Mouse (Mus musculus) kidney, embryonic 16.5 days (tissue): ENCODE data around the gene Olfr1423. TPM values are rescaled to one million over a fixed set of nuclear protein-coding genes. Genes with fewer than 3 reads are reported as not detected.

Source experiments
- ATAC-seq: fragments of 200-750 bp; cut with Nextera tagmentation; 2 replicates; pipeline ENCODE4 v1.8.0; 2017; ENCODE audit warnings: moderate TSS enrichment; ENCODE audit not compliant: low FRiP score, low TSS enrichment
- H3K27ac ChIP-seq: fragments of 300-500 bp; sonication (generic); 2 replicates; pipeline ENCODE4 v1.5.1; 2014; ENCODE audit warnings: low read length
- H3K27me3 ChIP-seq: fragments of 300-500 bp; sonication (generic); 2 replicates; pipeline ENCODE4 v1.6.1; 2014; ENCODE audit warnings: low read length, control low read depth, mixed read lengths; ENCODE audit not compliant: insufficient read depth
- H3K36me3 ChIP-seq: fragments of 300-500 bp; sonication (generic); 2 replicates; pipeline ENCODE4 v1.6.1; 2014; ENCODE audit warnings: low read length, control low read depth, mixed read lengths; ENCODE audit not compliant: insufficient read depth
- H3K4me1 ChIP-seq: fragments of 300-500 bp; sonication (generic); 2 replicates; pipeline ENCODE4 v1.6.1; 2014; ENCODE audit warnings: low read length, control low read depth, mixed read lengths; ENCODE audit not compliant: insufficient read depth
- H3K4me2 ChIP-seq: fragments of 300-500 bp; sonication (generic); replicated peaks from 2 replicates; pipeline ENCODE4 v1.6.1; 2014; ENCODE audit warnings: low read depth, low read length
- H3K4me3 ChIP-seq: fragments of 300-500 bp; sonication (generic); 2 replicates; pipeline ENCODE4 v1.5.1; 2014; ENCODE audit warnings: mild to moderate bottlenecking, low read length
- H3K9ac ChIP-seq: fragments of 300-500 bp; sonication (generic); replicated peaks from 2 replicates; pipeline ENCODE4 v1.6.1; 2014; ENCODE audit warnings: low read length
- H3K9me3 ChIP-seq: fragments of 300-500 bp; sonication (generic); 2 replicates; pipeline ENCODE4 v1.6.1; 2016; ENCODE audit warnings: low read length, control low read depth
- WGBS: fragments of 180-500 bp; shearing (Covaris S2); extraction: QIAGEN DNeasy Blood & Tissue Kit; methylation state at CpG from one replicate; pipeline ENCODE4 v1.1.7; 2014; 5-methylcytosine and 5-hydroxymethylcytosine counted together
- polyA plus RNA-seq: library from polyadenylated mRNA; unstranded; fragments of >200 nt; fragmentation: Nextera tagmentation; extraction: Ambion mirVana; gene quantifications from 2 replicates; pipeline ENCODE4 v1.2.1, GENCODE M21; 2015

Olfr1423 gene
- polyA plus RNA-seq, 1 experiment from 2014 or later = not detected

- 22% methylated on average over 17 of the region's 17 CpGs for WGBS
- Histone ChIP-seq H3K9me3 (no peaks in the 10 kb centered on the region), H3K4me3 (no peak overlapping the region), H3K4me1 (peaks cover 15% of the 10 kb centered on the region), H3K36me3 (no peaks in the 10 kb centered on the region), H3K27me3 (no peaks in the 10 kb centered on the region), H3K4me2 (0 out of 2 replicates have a peak overlapping the region, but pooled peaks have one; percentile 22), H3K9ac (no peak overlapping the region), H3K27ac (no peak overlapping the region)
- no peak for ATAC-seq
Measured at GRCm38 (mm10) chr19:12008410-12009380, 32.4 kb downstream of the Olfr1423 start.

DNA sequence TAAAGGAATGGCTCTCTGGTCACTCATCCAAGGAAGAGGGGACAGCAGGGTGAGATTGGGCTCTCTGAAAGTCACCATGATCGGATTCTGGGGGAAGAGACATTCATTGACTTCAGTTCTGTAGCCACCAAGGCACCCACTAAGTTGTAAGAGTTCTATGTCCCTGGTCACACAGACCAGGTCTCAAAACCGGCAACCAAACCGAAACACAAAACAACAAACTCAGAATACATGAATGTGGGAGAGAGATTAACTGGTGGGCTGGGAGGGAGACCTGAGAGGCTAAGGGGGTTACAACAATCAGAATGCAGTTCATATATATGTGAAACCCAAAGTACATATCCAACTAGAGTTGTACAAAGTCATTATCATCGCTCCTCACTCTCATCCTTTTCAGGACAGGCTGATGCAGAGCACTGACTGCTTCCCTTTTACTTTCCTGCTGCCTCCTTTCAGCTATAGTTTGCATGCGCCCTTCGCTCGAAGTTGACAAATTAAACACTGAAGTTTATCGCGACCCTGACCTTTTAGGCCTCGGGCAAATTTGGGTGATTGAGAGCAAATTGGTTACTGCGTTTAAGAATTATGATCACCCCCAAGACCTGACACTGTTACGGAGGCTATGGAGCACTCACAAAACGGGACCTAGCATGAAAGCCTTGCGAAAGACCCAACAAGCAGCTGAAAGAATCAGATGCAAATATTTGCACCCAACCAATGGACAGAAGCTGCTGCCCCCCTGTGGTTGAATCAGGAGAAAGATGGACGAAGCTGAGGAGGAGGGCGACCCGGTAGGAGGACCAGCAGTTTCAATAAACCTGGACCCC, 33.8 kb downstream of the Olfr1423 start:
- no peak for ATAC-seq

GRCm38 (mm10) chr19:12006361-12006947, 34.7 kb downstream of the Olfr1423 start:
- H3K4me1 ChIP-seq = peaks cover 19% of the 10 kb centered on the region
- H3K27ac ChIP-seq = peak overlapping the region; percentile 7; the same call in 1 of the 2 replicates
- no peaks in the 10 kb centered on the region for H3K27me3 ChIP-seq
- no peaks in the 10 kb centered on the region for H3K36me3 ChIP-seq
- peak overlapping the region; percentile 77 for H3K4me3 ChIP-seq
- no peak for ATAC-seq
- WGBS = 3% methylated on average over 17 of the region's 17 CpGs
- peak overlapping the region; percentile 72 for H3K4me2 ChIP-seq
- H3K9me3 ChIP-seq = no peaks in the 10 kb centered on the region
- H3K9ac ChIP-seq = peak overlapping the region; percentile 67

More for the DNA sequence above, 33.8 kb downstream of the Olfr1423 start:
- Histone ChIP-seq H3K4me1 (peaks cover 16% of the 10 kb centered on the region), H3K9ac (0 out of 2 replicates have a peak overlapping the region, but pooled peaks have one; percentile 28), H3K27me3 (no peaks in the 10 kb centered on the region), H3K4me3 (peak overlapping the region; percentile 77), H3K36me3 (no peaks in the 10 kb centered on the region), H3K4me2 (peak overlapping the region; percentile 72), H3K27ac (no peak overlapping the region), H3K9me3 (no peaks in the 10 kb centered on the region)
- WGBS = 10% methylated on average over 17 of the region's 17 CpGs

GRCm38 (mm10) chr19:12005376-12006360, 35.4 kb downstream of the Olfr1423 start:
- under 1% methylated on average over 41 of the region's 41 CpGs for WGBS

GRCm38 (mm10) chr19:12004216-12005008, 36.7 kb downstream of the Olfr1423 start:
- Histone ChIP-seq H3K9me3 (no peaks in the 10 kb centered on the region), H3K4me2 (peak overlapping the region; percentile 72), H3K9ac (no peak overlapping the region), H3K4me1 (peaks cover 19% of the 10 kb centered on the region), H3K27ac (no peak overlapping the region), H3K4me3 (peak overlapping the region; percentile 77), H3K36me3 (no peaks in the 10 kb centered on the region), H3K27me3 (no peaks in the 10 kb centered on the region)
- WGBS = 59% methylated on average over 9 of the region's 9 CpGs
- ATAC-seq = no peak

More at GRCm38 (mm10) chr19:12005376-12006360, 35.4 kb downstream of the Olfr1423 start:
- Histone ChIP-seq H3K4me3 (peak overlapping the region; percentile 77), H3K9ac (peak overlapping the region; percentile 67), H3K4me2 (peak overlapping the region; percentile 72), H3K9me3 (no peaks in the 10 kb centered on the region), H3K27ac (peak overlapping the region; percentile 80), H3K36me3 (no peaks in the 10 kb centered on the region), H3K27me3 (no peaks in the 10 kb centered on the region), H3K4me1 (peaks cover 19% of the 10 kb centered on the region)
- peak; percentile 71 for ATAC-seq

DNA sequence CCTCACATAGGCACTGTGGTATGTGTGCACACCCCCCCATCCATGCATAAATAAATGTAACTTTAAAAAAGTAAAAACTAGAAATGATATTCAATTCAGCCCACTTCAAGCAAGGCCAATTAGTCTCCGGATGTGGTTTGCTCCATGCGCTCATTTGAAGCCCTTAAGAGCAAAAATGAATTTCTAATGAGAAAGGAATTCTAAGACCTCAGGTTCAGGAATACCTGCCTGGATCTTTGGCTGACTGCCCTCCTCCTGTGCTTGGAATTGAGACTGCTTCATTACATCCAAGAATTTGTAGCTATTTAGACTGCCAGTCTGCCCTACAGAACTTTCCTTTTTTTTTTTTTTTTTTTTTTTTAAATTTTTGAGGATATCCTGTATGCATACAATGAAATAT, 37.5 kb downstream of the Olfr1423 start:
- H3K9me3 ChIP-seq = no peaks in the 10 kb centered on the region
- no peak for ATAC-seq
- no peak overlapping the region for H3K4me3 ChIP-seq
- H3K36me3 ChIP-seq = no peaks in the 10 kb centered on the region
- peaks cover 19% of the 10 kb centered on the region for H3K4me1 ChIP-seq
- no peak overlapping the region for H3K27ac ChIP-seq
- H3K27me3 ChIP-seq = no peaks in the 10 kb centered on the region
- no peak overlapping the region for H3K4me2 ChIP-seq
- H3K9ac ChIP-seq = no peak overlapping the region
- 85% methylated on average over 2 of the region's 2 CpGs for WGBS

- Histone ChIP-seq H3K27me3 (no peaks in the 10 kb centered on the region), H3K4me3 (peak overlapping the region; percentile 33), H3K4me1 (peaks cover 19% of the 10 kb centered on the region), H3K9ac (no peak overlapping the region), H3K27ac (no peak overlapping the region), H3K36me3 (no peaks in the 10 kb centered on the region), H3K9me3 (no peaks in the 10 kb centered on the region), H3K4me2 (peak overlapping the region; percentile 47)
- no peak for ATAC-seq
- 49% methylated on average over 14 of the region's 14 CpGs for WGBS
Measured at GRCm38 (mm10) chr19:12002791-12003190, 38.3 kb downstream of the Olfr1423 start.

DNA sequence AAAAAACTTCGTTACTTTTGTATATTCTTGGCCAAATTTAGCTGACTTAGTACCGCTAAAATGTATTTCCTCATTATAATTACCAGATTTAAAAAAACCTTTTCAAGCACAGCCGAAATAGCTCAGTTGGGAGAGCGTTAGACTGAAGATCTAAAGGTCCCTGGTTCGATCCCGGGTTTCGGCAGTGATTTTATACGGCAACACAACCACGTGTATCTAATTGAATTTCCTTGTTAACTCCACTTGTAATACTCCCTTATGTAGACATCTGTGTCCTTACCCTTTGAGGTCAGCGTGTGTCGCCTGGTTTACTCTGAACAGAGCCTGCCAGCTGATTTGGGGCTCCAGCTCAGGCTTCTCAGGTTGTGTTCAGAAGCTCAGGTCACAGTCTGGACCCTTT, 39.0 kb downstream of the Olfr1423 start:
- Histone ChIP-seq H3K27me3 (no peaks in the 10 kb centered on the region), H3K9me3 (no peaks in the 10 kb centered on the region), H3K4me1 (peaks cover 16% of the 10 kb centered on the region), H3K36me3 (no peaks in the 10 kb centered on the region), H3K4me3 (peak overlapping the region; percentile 33), H3K9ac (0 out of 2 replicates have a peak overlapping the region, but pooled peaks have one; percentile 38), H3K4me2 (peak overlapping the region; percentile 47), H3K27ac (no peak overlapping the region)
- peak; percentile 73 for ATAC-seq
- WGBS = 2% methylated on average over 11 of the region's 11 CpGs
